Mouse (Mus musculus): ENCODE results near the gene Adgrl3.
"Not testable (repeated sequence)": the region's sequence is repeated elsewhere in the genome, so short reads cannot be mapped to it uniquely, and the experiment has no call there.

The Adgrl3 gene

DNA sequence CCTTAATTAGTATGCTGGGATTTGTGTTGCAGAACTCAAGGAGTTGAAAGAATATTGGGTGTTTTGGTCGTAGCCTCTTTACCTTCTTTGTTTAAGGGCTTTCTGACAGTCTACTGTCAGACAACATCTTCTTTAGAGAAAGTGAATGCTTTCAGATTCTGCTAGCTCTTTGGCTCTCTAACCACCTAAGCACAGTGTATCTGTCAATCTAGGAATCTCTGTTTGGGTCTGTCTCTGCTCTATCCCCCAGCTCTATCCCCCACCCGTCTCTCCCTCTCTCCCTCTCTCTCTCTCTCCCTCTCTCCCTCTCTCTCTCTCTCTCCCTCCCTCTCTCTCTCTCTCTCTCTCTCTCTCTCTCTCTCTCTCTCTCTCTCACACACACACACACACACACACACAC is 535.2 kb downstream of the Adgrl3 start:
- not testable (repeated sequence) for DNase-seq (ENCODE audit: low read depth in 1 of 2, low spot score in 2 of 2)

DNA sequence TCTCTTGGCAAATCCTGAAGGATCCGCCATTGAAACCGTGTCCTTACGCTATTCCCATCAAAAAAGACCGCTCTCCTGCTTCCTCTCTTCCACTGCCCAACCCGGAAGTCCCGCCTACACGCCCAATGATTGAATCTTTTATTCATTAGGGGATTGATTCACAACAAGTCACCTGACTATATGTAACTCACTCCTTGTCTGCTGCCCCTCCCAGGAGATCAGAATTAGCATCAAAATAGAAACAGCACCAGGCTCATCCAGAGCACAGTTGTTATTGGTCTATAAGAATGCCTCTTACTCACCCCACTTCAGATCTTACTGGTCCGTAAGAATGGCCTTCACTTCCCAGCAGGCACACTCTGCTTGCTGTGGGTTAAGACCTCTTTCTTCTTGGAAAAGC is 536.1 kb downstream of the Adgrl3 start:
- DNase-seq (ENCODE audit: low read depth in 1 of 2, low spot score in 2 of 2): no peak

DNA sequence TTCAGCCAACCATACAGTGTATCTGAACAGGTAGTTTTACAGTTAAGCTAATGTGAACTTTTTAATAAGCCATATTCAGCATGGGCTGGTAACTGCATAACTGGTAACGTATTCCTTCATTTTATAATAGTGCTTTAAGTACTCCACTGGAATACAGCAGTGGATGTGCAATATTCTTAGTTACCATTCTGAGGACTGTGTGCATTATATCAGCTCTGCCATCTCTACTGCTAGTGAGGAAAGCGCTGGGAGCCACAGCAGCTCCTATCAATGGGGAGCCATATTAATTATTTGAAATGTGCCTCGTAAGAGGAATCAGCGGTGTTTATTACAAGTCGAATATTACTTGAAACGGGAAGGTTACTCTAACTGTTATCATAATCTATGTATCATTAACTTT is 539.0 kb downstream of the Adgrl3 start:
- no peak for DNase-seq (ENCODE audit: low read depth in 1 of 2, low spot score in 2 of 2)

DNA sequence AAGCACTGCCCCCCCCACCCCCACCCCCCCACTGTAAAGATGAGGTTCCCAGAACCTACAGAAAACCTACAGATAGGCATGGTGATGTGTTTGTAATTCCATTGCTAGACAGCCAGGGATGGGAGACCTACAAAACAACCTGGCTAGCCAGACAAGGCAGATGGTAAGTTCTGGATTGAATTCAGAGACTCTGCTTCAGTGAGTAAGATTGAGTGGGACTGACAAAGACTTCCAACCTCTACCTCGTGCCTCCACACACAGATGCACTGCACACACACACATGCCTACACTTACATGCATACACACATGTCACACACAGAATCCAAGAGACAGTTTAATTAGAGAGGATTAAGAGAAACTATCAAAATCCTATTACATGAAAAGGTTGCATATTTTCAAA is 544.4 kb downstream of the Adgrl3 start:
- DNase-seq (ENCODE audit: low read depth in 1 of 2, low spot score in 2 of 2): no peak

DNA sequence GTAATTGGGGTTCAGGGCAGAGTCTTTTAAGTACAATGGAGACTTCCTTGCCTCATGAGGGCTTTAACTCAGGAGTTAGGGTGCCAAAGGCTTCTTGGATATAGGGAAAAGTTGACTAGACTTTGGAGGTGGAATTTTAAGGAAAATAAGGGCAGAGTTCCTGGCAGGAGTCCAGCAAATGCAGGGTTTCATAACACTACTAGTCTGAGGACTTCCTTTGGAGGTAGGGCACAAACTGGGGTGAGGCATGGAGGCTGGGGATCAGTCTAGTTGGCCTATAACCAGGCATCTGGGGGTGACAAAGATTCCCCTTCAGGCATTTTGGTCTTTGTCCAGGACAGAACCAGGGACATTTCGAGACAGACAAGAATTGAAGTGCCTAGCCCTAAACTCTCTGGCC is 546.6 kb downstream of the Adgrl3 start:
- DNase-seq (ENCODE audit: low read depth in 1 of 2, low spot score in 2 of 2): no peak

DNA sequence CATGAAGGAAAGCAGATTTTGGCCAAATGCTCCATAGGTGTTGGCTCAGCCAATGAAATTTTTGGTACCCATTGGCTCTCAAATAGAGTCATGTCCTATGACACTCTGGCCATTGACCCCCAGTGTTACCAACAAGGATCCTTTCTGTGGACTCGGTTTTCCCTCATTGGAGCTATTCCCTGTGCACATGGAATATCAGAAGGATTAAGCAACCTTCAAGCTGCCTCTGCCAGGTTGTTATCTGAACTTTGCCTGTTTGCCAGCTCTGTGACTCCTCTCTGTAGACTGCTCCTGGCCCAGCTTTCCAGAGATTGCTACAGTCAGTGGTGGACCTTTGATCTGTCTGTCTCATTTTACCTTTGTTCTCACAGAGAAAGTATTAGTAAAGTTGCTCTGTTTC is 548.8 kb downstream of the Adgrl3 start:
- no peak for DNase-seq (ENCODE audit: low read depth in 1 of 2, low spot score in 2 of 2)

DNA sequence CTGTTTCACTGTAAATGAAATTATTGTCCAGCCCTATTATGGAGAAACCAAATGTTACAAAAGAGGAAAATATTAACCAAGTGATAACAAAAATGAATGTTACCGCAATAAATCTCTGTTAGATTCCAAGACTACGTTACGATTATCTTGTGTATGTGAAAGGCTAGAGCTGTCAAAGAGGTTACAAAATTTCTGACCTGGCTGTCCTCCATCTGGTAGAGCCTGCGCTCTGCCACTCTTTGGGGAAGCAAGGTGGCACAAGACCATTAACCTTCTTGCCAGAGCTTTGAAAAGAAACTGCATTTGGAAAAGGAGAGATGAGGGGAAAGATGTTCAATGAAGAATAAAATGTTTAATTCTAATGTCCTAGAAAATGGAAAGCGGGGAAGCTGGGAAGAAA is 562.9 kb downstream of the Adgrl3 start:
- DNase-seq (ENCODE audit: low read depth in 1 of 2, low spot score in 2 of 2): no peak

DNA sequence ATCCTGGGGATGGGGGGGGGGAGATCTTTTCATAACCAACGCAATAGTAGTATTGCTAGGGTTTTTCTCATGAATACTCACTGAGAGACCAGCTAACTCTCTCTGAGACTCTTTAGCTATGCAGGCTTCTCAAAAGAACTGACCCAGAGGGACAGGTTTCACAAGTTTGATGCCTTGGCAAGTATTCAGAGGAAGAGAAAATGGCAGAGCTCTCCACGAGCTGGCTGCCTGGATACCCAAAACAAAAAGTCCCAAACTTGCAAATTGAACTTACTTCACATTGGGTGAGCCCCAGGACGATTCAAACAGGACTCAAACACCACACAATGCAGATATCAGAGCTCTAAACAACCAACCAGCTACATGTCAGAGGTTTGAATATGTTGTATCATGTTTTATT is 563.5 kb downstream of the Adgrl3 start:
- DNase-seq (ENCODE audit: low read depth in 1 of 2, low spot score in 2 of 2): no peak

DNA sequence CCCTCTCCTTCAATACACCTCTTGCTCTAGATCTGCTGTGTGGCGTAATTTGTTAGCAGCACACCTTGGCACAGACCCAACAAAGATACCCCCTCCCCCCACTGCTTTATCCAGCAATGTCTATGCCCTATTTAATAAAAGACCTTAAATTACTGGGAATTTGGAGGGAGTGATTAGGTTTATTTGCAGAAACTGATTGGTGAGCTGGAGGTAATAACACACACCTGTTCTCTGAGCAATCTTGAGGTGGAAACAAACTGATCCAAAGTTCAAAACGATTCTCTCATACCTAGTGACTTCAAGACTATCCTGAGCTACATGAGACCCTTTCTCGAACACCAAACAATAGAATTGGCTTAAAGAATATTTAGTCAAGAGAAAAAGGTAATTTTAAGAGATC is 565.0 kb downstream of the Adgrl3 start:
- no peak for DNase-seq (ENCODE audit: low read depth in 1 of 2, low spot score in 2 of 2)

DNA sequence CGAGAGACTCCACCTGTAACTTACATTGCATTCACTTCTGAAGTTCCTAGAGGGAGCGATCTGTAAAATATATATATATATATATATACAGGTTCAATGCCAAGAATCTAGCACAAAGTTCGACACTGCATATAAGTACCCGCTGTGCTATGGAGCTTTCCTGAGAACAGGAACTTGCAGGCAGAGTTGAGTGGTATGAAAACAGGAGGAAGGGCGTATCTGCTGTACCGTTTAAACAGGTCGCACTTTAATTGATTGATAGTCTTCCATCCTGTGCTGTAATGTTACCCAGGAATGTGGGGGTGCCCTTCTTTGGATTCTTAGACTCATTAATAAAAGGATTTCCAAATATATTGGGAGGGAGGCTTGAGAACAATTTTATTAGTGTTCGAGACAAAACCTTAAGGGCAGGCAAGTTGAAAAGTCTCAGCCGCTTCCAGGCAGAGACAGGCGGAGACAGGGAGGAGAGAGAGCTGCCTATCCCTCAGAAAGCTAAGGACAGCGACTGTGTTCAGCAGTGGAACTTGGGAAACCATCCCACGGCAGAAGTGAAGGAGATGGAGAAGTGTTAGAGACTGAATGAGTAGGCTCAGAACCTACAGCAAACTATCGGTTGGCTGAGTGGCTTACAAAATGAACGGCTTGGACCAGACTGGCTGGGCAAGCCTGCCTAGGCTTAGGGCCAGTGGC is 570.2 kb downstream of the Adgrl3 start:
- no peak for DNase-seq (ENCODE audit: low read depth in 1 of 2, low spot score in 2 of 2)

DNA sequence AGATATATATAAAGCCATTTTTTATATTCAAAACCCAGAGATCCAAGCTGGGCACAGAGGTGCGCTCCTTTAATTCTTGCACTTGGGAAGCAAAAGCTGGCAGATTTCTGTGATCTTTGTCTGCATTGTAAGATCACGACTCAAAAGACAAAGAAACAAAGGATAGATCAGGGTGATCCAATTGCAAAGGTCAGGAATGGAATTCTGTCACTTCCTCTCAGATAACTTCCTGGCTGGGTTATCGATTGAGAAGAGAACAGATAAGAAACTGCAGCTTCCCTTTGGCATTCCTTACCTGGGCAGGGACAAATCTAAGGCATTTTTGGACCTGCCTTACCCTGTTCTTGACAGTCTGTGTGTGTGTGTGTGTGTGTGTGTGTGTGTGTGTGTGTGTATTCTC is 571.5 kb downstream of the Adgrl3 start:
- DNase-seq (ENCODE audit: low read depth in 1 of 2, low spot score in 2 of 2): no peak

DNA sequence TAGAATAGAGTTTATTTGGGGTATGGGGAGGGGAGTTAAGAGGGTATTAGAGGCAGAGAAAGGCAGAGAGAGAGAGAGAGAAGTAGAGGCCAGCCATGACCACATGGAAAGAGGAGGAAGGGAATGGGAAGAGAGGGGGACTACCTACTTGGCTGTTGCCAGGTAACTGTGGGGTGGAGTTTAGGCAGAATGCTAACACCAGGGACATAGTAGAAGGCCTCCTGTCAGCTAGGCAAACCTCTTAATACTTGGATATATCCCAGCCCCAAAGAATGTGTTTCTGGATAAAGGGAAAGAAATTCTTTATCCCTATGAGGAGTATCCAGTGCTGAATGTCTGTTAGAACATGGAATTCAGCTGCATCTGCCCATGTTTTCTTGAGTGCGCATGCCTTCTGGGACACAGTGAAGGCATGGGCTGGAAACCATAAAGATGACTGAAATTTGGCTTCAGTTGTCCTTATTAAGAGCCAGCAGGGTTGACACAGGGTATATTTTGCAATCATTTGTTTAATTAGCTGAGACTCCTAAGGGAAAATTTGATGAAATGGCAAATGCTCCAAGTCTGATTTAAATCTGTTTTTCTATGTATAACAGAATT is 573.6 kb downstream of the Adgrl3 start:
- no peak for DNase-seq (ENCODE audit: low read depth in 1 of 2, low spot score in 2 of 2)

DNA sequence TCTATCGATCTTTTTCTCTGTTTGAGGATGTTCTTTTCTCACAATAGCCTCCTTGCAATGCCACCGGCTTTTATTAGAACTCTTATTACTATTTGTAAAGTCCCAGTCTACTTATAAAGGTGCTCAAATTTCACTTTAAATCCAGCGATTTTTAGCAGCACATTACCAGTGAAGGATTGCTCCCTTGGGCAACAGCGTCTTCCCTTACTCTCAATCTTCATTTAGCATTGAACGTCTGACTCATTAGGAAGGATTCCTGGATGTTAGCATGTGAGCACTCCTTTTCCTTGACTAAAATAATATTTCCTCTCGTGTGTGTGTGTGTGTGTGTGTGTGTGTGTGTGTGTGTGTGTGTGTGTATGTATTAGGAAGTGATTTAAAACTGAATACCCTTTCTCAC is 578.1 kb downstream of the Adgrl3 start:
- DNase-seq (ENCODE audit: low read depth in 1 of 2, low spot score in 2 of 2): no peak

DNA sequence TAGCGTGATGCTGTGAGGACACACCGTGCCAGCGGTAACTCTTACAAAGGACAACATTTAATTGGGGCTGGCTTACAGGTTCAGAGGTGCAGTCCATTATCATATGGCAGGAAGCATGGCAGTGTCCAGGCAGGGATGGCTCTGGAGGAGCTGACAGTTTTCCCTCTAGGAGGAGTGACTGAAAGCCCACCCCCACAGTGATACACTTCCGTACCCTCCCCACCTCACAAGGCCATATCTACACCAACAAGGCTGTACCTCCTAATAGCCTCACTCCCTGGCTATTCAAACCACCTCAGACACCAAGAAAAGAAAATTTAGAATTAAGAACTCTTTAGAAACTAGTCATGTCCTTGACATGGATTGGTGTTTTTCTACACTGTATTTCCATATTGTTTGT is 583.0 kb downstream of the Adgrl3 start:
- DNase-seq (ENCODE audit: low read depth in 1 of 2, low spot score in 2 of 2): no peak

DNA sequence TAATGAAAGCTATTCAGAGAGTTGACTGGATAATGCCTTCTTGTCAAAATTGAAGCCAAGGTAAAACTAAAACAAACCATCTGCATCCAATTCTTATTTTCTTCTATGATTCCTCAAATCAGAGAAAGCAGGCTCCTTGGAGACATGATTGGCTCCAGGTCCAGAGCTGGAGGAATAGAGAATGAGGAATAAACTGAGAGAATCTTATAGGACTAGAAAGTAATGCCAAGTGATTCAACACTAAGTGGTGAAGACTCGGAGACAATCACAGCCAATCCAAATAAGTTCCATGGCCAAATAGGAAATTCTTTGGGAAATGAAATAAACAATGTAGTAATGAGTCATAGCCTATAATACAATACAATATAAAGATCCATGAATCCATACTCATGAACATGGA is 585.7 kb downstream of the Adgrl3 start:
- DNase-seq (ENCODE audit: low read depth in 1 of 2, low spot score in 2 of 2): no peak

DNA sequence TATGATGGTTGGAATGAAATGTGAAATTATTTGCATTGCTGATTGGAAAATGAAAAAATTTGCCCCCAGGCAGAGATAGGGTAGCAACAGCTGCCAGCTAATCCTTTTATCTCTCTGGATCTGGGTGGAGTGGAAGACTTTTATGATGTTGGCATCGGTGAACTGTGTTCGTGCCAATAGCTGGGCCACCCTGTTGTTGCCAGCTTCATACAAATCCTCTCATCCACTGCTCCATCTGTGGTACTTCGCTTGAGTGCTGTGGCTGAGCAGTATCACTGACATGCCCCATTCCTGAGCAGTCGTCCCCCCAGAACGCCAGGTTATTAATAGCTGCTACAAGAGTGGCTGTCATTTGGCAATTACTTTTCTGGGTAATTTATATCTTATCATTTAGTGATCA is 590.3 kb downstream of the Adgrl3 start:
- no peak for DNase-seq (ENCODE audit: low read depth in 1 of 2, low spot score in 2 of 2)

DNA sequence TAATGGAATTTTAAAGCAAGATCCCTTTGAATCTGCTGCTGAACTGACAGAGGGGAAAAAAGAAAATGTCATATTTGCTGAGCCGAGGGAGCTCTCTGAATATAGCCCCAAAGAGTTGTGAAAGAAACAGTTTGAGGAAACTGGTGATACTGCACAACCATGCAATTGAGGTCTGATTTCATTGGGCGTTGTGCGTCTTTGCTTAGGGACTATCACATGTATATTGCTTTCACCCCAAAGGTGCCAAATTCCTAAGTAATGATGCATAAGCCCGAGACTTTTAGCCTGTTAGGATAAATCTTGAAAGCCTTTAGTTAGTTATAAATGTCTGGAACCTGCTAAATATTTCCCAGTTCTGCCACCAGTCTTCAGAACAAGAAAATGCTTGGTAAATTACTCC is 594.7 kb downstream of the Adgrl3 start:
- no peak for DNase-seq (ENCODE audit: low read depth in 1 of 2, low spot score in 2 of 2)

DNA sequence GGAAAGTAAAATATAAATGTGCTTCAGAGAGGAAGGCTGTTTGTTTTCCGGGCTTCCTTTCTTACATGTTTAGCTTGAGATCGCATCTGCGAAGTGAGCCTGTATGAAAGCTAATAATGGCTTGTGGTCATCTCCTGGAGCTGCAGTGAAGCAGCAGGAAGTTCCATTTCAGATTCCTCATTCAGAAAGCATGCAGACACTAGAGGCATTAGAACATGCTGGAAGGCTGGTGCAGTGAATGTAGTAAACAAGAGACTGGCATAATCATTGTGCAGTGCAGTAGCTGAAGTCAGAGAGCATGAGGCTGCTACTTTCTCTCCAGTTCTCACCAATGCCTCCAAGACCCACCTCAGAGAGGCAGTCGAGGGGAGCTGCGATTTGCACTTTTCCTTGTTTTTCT is 601.2 kb downstream of the Adgrl3 start:
- no peak for DNase-seq (ENCODE audit: low read depth in 1 of 2, low spot score in 2 of 2)

DNA sequence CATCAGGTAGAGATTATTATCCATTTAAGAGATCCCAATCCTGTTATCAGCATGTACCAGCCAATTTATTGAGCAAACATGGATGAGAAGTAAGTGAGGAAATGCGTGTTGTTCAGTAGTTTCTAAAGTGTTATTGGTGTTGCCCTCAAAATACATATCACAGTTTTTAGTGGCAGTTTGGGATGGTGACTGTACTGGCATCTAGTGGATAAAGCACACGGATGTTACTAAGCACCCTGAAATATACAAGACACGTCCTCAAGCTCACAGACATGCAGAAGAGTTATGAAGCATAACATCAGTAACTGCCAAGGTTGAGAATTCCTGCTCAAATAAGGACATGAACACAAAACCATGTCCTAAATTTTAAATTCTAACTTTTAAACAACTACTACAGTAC is 601.8 kb downstream of the Adgrl3 start:
- DNase-seq (ENCODE audit: low read depth in 1 of 2, low spot score in 2 of 2): no peak

DNA sequence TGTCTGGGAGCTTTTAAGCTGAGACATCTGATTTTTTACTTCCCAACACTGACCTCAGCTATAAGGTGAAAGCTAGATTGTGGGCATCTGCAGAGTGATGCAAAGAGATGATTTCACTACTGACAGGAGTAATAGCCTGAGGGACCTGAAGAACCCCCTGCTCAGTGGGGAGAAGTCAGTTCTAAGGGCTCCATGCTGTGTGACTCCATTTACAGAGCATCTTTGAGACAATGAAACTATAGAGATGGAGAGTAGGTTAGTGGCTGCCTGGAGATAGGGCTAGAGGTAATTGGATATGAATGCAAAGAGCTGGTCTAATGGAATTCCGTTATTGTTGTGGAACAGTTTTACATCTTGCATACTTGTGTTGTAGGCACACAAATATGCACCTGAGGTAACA is 603.9 kb downstream of the Adgrl3 start:
- DNase-seq (ENCODE audit: low read depth in 1 of 2, low spot score in 2 of 2): no peak

DNA sequence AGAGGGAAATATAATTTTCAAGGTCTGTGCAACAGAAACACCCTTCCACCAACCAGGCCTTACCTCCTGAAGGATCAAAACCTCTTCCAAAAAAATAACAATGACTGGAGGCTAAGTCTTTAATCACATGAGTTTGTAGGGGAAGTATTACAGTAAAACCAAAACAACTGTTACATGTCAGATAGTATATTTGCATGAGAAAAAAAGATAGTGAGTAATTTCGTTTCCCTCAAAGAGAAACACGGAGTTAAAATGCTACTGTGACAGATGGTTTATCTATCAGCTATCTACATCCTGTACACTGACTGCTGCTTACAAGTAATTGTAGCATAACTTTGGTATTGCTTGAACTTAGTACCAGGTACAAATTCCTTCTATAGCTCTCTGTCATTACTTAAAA is 616.2 kb downstream of the Adgrl3 start:
- DNase-seq (ENCODE audit: low read depth in 1 of 2, low spot score in 2 of 2): no peak

DNA sequence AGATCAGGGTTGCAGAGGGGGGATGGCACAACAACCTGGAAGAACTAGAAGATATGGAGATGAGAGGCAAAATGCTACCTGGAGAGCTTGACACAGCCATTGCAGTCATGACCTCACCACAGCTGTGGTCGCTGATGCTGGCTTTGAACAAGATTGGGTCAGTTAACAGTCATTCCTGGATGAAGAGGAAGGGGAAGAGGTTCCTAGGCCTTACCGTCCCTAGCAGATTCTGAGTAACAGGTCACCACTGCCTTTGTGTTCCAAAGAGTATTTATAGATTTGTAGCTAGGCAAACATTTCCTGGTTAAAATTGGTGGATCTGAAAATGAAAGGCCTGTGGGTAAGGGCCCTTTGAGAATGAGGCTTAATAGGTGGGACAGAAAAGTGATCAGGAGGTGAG is 618.5 kb downstream of the Adgrl3 start:
- no peak for DNase-seq (ENCODE audit: low read depth in 1 of 2, low spot score in 2 of 2)

DNA sequence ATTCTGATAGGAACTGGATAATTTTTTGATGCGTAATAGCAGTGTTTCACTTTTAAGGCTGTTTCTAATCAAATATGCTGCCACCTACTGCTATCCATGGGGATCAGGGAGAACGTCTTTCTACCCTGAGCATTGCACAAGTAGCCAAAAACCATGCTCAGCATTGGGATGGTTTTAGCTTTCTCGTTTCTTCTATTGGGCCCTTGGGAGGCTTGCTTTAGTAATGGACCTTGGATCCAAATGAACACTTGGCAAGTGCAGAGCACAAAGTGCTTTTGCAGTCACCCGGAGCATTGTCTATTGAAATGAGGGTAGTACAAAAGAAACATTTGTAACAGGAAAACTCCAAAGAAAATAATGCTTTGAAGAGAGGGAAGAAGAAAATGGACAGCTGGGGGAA is 620.2 kb downstream of the Adgrl3 start:
- DNase-seq (ENCODE audit: low read depth in 1 of 2, low spot score in 2 of 2): no peak
